Mouse (Mus musculus): ENCODE data around the gene Dnah1. TPM values are rescaled to one million over a fixed set of nuclear protein-coding genes. Genes with fewer than 3 reads are reported as not detected.

Gene Dnah1
- polyA plus RNA-seq, 1 experiment from 2014 or later: 4.9 TPM

DNA sequence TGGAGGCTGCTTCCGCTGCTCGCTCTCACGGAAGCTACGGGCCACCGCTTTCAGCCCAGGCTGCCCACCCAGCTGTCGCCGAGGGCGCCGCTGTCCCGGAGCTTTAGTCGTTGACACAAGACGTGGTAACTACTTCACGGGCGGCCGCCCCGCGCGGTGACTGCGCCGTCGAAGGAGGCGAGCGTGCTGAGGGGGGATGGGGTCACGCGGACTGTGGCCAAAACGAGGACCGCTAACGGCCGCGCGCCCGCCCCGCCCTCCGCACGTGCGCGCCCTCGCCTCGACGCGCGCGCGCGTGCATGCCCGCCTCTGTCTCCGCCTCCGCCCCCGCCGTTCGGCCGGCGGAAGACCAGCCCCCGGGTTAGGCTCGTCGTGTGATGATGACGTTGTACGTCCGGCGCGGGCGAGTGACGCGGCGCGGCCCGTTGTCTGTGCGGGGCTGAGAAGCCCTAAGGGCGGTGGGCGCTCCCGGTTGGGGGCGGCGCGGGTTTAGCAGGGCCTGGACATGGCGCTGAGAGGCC, 72.6 kb downstream of the Dnah1 start, which contains the start of the genes Phf7 and Bap1:
Gene Phf7, minus strand, starts transcription at position 234 of the 521 bp plus-strand sequence.
Gene Bap1, plus strand, starts transcription at position 367 of the 521 bp plus-strand sequence.
- H3K9me3 ChIP-seq: no peaks in the 10 kb centered on the region
- WGBS: 0% methylated on average over 57 of the region's 75 CpGs
- no peaks in the 10 kb centered on the region for H3K27me3 ChIP-seq (replicated peaks)
- peak within 1 kb of the TSS; percentile 92 for H3K27ac ChIP-seq
- peak within 1 kb of the TSS; percentile 98 for H3K4me3 ChIP-seq
- ATAC-seq (replicated peaks): peak; percentile 93
- peak within 1 kb of the TSS; percentile 73 for H3K4me2 ChIP-seq
- peaks cover 24% of the 10 kb centered on the region for H3K36me3 ChIP-seq (replicated peaks)
- peak within 1 kb of the TSS; percentile 100 for H3K9ac ChIP-seq
- peaks cover 23% of the 10 kb centered on the region for H3K4me1 ChIP-seq

DNA sequence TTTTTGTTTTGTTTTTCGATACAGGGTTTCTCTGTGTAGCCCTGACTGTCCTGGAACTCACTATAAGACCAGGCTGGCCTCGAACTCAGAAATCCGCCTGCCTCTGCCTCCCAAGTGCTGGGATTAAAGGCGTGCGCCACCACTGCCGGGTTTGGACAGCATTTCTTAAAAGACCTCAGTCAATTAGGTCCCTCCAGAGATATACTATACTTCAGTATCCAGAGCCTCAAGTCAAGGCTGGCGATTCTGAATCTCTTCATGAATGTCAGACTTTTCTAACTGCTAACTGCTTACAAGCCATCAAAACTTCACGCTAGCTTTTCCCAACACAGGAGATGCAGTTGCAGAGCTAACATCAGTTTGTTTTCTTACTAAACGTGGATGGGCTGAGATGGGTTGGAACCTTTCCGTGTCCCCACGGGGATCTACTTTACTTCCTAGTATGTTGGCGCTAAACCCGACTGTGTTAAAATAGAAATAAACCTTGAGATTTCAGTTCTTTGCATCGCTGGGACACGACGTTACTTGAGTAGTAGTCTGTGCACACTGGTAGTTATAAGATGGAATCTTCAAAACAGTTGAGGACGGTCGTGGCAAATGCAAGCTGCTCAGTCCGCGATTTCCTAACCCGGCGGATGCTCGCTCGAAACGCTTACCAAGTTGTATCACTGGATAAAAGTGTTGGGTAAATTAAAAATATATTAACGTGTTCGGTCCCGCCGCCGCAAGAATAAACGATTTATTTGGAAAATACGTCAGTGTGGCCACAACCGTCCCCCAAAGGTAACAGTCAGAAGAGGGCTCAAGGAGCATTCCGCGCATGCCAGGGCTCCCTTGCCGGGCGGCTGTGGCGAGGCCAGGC, 73.2 kb downstream of the Dnah1 start:
- ATAC-seq (replicated peaks): peak; percentile 25; the same call in 1 of the 2 replicates
- 21% methylated on average over 38 of the region's 38 CpGs for WGBS

DNA sequence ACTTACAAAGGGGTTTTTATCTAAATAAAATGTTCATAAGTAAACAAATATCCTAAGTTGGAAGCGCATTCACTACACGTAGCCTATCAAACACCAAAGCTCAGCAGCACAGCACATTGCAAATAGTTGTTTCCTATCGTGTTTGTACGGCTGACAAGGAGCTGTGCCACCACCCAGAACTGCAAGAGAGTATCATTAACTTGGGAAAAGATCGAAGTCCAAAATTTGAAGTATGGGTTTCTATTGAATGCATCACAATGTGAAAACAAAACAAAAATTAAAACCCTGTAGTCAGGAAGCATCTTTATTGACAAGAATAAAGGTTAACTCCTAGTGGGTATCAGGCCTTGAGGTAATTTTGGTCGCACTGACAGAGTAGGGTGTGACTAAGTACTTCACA, 75.3 kb downstream of the Dnah1 start:
- no peak overlapping the region for H3K9ac ChIP-seq
- no peaks in the 10 kb centered on the region for H3K9me3 ChIP-seq
- H3K4me3 ChIP-seq: no peak overlapping the region
- no peak overlapping the region for H3K4me2 ChIP-seq
- ATAC-seq (replicated peaks): no peak
- 92% methylated on average over 6 of the region's 6 CpGs for WGBS
- no peaks in the 10 kb centered on the region for H3K27me3 ChIP-seq (replicated peaks)
- no peaks in the 10 kb centered on the region for H3K36me3 ChIP-seq (replicated peaks)
- H3K4me1 ChIP-seq: peaks cover 22% of the 10 kb centered on the region
- no peak overlapping the region for H3K27ac ChIP-seq

More for the DNA sequence above, 73.2 kb downstream of the Dnah1 start:
- Histone ChIP-seq H3K9ac (peak overlapping the region; percentile 100), H3K27me3 (replicated peaks) (no peaks in the 10 kb centered on the region), H3K9me3 (no peaks in the 10 kb centered on the region), H3K27ac (peak overlapping the region; percentile 92), H3K4me3 (peak overlapping the region; percentile 98), H3K4me2 (peak overlapping the region; percentile 63), H3K36me3 (replicated peaks) (peaks cover 17% of the 10 kb centered on the region), H3K4me1 (peaks cover 23% of the 10 kb centered on the region)

DNA sequence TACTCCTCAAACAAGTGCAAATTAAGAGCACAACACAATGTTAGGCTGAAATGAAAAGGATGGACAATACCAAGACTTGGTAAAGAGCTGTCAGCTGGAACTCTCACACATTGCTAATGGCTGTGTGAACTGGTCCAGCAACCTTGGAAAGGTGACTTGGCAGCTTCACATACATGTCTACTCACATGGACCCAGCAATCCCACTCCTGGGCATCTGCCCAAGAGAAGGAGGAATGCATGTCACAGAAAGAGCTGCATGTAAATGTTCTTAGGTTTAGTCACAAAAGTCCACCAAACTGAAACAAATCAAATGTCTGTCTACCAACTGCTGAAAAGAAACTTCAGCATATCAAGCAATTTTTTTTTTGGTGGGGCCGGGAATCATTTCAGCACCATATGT, 77.8 kb downstream of the Dnah1 start:
- no peak overlapping the region for H3K9ac ChIP-seq
- H3K9me3 ChIP-seq: no peaks in the 10 kb centered on the region
- no peak overlapping the region for H3K4me2 ChIP-seq
- H3K27me3 ChIP-seq (replicated peaks): no peaks in the 10 kb centered on the region
- H3K36me3 ChIP-seq (replicated peaks): no peaks in the 10 kb centered on the region
- H3K4me1 ChIP-seq: peaks cover 9% of the 10 kb centered on the region
- no peak overlapping the region for H3K4me3 ChIP-seq
- 69% methylated on average over 1 of the region's 1 CpGs for WGBS
- no peak for ATAC-seq (replicated peaks)
- H3K27ac ChIP-seq: no peak overlapping the region

DNA sequence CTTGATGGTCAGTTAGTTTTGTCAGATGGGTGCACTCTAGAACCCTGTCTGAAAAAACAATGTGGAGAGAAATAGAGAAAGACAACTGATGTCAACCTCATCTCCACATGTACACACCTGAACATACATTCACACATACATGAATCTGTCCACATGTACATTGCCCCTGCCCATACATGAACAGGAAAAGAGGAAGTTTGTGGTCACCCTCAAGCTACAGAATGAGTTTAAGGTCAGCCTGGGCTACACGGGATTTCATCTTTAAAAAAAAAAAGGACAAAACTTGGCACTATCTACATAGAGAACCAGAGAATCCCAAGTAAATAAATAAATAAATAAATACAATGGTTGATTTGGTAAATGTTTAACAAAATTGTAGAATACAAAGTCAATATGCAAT, 78.9 kb downstream of the Dnah1 start:
- Histone ChIP-seq H3K4me2 (no peak overlapping the region), H3K9me3 (no peaks in the 10 kb centered on the region), H3K9ac (no peak overlapping the region), H3K27ac (no peak overlapping the region), H3K4me1 (peaks cover under 1% of the 10 kb centered on the region), H3K36me3 (replicated peaks) (no peaks in the 10 kb centered on the region), H3K4me3 (no peak overlapping the region), H3K27me3 (replicated peaks) (no peaks in the 10 kb centered on the region)
- no peak for ATAC-seq (replicated peaks)
- 95% methylated on average over 1 of the region's 1 CpGs for WGBS

DNA sequence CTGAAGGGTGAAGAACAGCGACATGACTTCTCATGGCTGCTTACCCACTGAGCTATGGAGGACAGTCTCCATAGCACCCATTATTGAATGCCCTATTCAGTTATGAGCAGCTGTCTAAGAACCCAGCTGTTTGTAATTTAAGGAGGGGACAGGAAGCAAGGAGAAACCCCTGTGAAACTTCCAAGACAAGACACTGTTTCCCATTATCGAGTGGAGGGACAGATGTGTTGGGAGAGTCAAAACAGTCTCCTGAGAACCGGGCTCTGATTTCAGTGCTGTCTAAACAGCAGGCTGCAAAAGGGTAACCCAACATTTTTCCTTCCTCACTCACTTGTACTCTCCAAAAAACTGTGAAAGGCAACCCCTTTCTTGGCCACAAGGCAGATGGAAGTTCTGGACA, 83.2 kb downstream of the Dnah1 start:
- WGBS: 87% methylated on average over 3 of the region's 3 CpGs
- Histone ChIP-seq H3K27me3 (replicated peaks) (no peaks in the 10 kb centered on the region), H3K9ac (no peak overlapping the region), H3K4me3 (no peak overlapping the region), H3K4me2 (no peak overlapping the region), H3K9me3 (no peaks in the 10 kb centered on the region), H3K4me1 (no peaks in the 10 kb centered on the region), H3K36me3 (replicated peaks) (no peaks in the 10 kb centered on the region), H3K27ac (no peak overlapping the region)
- ATAC-seq (replicated peaks): no peak

DNA sequence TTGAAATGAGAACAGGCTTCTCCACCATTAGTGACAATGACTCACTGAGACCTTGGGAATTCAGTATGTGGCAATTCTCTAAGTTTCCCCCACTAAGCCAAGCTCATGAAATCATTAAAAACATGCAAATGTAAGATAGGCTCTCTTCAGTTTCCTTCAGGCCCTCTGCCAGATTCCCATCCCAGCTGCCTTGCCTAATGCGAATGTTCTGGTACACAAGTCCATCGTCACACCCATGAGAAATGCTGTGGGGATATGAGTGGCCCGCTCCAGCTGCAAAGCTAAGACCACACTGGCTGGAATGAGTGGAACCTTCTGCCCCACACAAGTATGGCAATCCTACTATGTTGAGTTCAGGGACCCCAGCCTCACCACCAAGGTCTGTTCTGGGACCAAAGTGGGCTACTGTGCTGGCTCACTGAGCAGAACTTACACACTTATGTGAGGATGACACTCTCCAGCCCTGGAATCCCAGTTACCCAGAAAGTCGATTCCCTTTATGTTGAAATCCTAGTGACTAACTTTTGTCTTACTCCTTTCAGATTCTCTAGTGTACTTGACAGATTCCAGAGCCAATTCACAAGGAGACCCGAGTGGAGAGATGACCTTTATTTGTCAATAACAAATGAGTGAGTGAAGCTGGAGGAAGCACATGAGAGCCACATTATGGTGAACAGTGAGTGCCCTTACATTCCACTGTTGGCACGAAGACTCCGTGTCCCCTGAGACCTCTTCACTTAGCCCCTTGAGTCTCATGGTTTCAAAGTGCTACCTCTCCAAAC, 86.4 kb downstream of the Dnah1 start:
- ATAC-seq (replicated peaks): no peak
- H3K4me3 ChIP-seq: no peak overlapping the region
- no peaks in the 10 kb centered on the region for H3K36me3 ChIP-seq (replicated peaks)
- no peaks in the 10 kb centered on the region for H3K27me3 ChIP-seq (replicated peaks)
- no peak overlapping the region for H3K4me2 ChIP-seq
- H3K9me3 ChIP-seq: no peaks in the 10 kb centered on the region
- 88% methylated on average over 7 of the region's 7 CpGs for WGBS
- H3K4me1 ChIP-seq: no peaks in the 10 kb centered on the region
- H3K9ac ChIP-seq: no peak overlapping the region
- no peak overlapping the region for H3K27ac ChIP-seq

DNA sequence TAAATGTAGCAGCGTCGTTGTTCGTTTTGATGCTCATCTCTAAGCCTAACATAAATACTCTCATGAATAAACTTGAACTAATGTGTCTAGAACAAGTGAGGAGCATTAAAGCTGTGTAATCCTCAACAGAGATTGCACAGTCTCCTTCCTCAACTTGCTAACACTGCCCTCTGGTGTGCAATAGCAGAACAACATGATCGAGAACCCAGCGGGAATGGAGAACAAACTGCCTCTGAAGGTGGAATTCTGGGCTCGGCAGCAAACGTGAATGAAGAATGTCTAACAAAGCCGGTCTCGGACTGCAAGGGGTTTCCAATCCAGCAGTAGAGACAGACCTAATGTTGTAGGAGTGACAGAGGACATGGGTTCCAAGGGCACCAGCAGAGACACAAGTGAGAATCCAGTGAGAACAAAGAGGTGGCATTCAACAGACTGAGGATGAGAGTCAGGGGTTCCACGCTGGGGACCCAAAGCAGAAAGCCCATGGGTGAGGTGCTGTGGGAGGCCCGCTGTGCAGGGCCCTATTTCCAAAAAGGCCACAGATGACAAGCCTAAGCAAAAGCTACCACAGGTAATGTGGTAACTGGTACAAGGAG, 89.6 kb downstream of the Dnah1 start:
- Histone ChIP-seq H3K4me3 (no peak overlapping the region), H3K9me3 (no peaks in the 10 kb centered on the region), H3K4me2 (peak overlapping the region; percentile 8; the same call in 1 of the 2 replicates), H3K36me3 (replicated peaks) (no peaks in the 10 kb centered on the region), H3K4me1 (no peaks in the 10 kb centered on the region), H3K27ac (no peak overlapping the region), H3K9ac (no peak overlapping the region), H3K27me3 (replicated peaks) (no peaks in the 10 kb centered on the region)
- WGBS: 19% methylated on average over 11 of the region's 11 CpGs
- peak; percentile 50; the same call in 1 of the 2 replicates for ATAC-seq (replicated peaks)

DNA sequence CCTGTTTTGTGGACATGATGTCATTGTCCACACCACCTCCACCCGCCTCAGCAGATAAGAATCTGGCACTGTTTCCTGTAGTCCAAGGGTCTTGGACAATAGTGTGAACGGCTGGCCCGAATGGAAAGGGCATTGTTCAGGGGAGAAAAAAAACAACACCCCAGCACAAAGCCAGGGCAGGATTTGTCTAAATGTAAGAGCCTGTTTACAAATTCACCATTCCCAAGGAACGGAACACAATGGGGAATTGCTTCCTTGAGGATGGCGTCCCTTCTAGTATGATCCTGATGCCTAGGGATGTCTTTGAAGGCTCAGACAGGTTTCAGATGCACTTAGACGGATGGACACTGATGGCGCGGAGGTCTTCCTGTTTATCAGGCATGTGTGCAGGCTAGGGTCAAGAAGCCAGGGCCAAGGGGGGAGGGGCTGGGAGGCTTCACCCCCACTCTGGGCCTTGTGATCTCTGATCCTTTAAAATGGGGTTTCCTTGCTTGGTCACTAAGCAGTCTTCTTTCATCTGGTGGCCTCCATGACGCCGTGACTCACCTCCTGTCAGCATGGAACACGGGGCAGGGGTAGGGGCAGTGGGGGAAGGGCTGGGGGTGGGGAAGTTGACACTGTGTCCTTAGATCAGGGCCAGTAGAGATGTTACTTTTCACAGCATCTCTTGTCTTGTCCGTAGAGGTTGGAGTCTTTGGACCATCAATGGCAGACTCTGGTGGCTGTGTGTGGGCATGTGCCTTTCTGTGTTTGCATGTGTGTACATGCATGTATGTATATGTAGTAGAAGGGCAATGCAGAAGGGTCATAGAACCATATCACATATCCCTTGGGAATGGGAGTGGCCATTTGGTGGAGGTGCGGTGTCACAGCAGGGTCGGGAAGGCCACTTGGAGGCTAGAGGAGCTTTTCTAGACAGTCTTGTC, 90.4 kb downstream of the Dnah1 start:
- WGBS: 89% methylated on average over 14 of the region's 14 CpGs
- H3K27ac ChIP-seq: no peak overlapping the region
- no peaks in the 10 kb centered on the region for H3K4me1 ChIP-seq
- ATAC-seq (replicated peaks): 0 out of 2 replicates have a peak, but pooled peaks have one; percentile 33
- H3K27me3 ChIP-seq (replicated peaks): no peaks in the 10 kb centered on the region
- no peaks in the 10 kb centered on the region for H3K36me3 ChIP-seq (replicated peaks)
- no peak overlapping the region for H3K4me3 ChIP-seq
- H3K9ac ChIP-seq: no peak overlapping the region
- no peak overlapping the region for H3K4me2 ChIP-seq
- H3K9me3 ChIP-seq: no peaks in the 10 kb centered on the region

DNA sequence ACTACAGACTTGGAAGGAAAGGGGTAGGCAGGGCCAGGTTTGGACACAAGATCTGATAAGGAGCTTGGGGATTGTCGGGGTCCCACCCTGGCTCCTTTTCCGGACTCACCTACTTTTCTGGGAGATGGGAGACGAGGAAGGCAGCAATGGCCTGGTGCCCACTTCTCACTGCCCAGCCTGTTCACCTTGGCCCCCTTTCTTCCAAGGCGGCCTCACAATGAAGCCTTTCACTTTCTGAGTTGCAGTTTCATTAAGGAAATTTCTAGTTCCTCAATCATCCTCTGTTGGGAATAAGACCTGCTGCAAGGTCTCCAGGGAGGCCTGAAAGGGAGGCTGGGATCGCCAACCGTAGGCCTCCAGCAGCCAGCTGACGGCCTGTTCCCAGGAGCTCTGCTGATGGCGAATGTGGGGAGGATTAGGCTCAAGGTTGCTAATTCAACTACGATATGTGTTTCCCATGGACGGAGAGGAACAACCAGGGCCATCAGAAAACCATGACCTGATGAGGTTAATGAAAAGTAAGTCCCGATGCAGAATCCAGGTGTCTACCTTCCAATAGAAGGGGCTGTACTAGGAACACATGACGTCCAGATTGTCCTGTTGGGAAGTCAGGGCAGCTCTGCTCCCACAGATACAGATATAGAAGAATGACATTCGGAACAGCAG, 91.2 kb downstream of the Dnah1 start:
- H3K9me3 ChIP-seq: no peaks in the 10 kb centered on the region
- no peak overlapping the region for H3K27ac ChIP-seq
- no peak for ATAC-seq (replicated peaks)
- WGBS: 79% methylated on average over 13 of the region's 13 CpGs
- no peak overlapping the region for H3K4me2 ChIP-seq
- no peak overlapping the region for H3K4me3 ChIP-seq
- H3K27me3 ChIP-seq (replicated peaks): no peaks in the 10 kb centered on the region
- H3K4me1 ChIP-seq: no peaks in the 10 kb centered on the region
- no peak overlapping the region for H3K9ac ChIP-seq
- H3K36me3 ChIP-seq (replicated peaks): no peaks in the 10 kb centered on the region

DNA sequence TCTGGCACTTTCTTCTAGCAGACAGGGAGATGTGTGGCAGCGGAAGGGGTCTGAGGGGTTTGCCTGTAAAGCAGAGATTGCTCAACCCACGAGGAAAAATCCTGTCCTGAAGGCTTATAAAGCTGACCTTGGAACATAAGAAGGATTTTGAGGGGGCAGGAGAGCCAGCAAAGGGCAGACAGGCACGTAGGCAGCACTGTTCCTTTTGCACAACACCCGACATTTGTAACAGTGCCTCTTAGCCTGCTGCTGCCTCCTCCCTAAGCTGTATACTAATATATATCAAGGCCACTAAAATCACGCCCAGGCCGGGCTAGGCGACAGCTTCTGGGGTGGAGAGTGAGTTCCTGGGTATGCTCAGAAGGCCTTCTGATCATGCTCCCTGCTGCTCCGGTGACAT, 93.3 kb downstream of the Dnah1 start:
- Histone ChIP-seq H3K36me3 (replicated peaks) (no peaks in the 10 kb centered on the region), H3K27me3 (replicated peaks) (no peaks in the 10 kb centered on the region), H3K9ac (no peak overlapping the region), H3K4me3 (no peak overlapping the region), H3K4me2 (no peak overlapping the region), H3K27ac (no peak overlapping the region), H3K9me3 (no peaks in the 10 kb centered on the region), H3K4me1 (0 out of 2 replicates have a peak, but pooled peaks cover 3% of the 10 kb centered on the region)
- 75% methylated on average over 8 of the region's 8 CpGs for WGBS
- no peak for ATAC-seq (replicated peaks)

All from midbrain, embryonic 15.5 days (tissue).